Comparison of ENCODE assay signal across 27 mouse cellular contexts in the genomic region with DNA sequence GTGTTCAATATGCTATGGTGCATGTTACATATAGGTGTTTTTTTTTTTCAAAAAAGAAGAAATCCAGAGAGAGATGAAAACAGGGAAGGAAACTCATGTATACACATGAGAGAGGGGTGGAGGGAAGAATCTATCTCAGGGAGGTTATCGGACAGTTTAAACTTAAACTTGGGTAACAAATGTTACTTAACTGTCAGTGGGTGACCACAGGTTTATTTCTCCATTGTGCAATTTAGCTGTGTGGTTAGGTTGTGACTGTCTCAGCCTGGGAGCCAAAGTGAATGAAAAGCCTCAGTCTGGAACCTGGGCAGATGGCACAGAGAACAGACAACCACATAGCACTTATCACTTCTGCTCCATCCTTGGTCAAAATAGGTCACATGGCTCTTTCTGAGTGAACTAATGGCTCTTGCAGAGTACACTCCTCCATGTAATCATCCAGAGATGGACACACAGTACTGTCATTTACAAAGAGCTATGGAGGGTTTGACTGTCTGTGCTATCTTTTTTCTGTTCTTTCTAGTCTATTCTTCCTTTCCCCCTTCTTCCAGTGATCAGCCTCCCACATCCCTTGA. TPM values are rescaled to one million over a fixed set of nuclear protein-coding genes. Genes with fewer than 3 reads are reported as not detected.
DNase-seq lines count a peak whose midpoint lies in the region; ATAC-seq and TF ChIP-seq lines count a peak whose summit lies in the region.
"Had no signal": no experiment of that assay in that cellular context is flagged by ENCODE, and none has a peak within 500 bp of the region (broad histone marks: within the 10 kb centered on the region; RNA-seq: fewer than 3 reads in every experiment).

No protein-coding gene starts in this region.

- ATAC-seq in granulocyte monocyte progenitor cell, adult 5-6 weeks (replicated peaks; ENCODE audit: poor library complexity, severe bottlenecking) = peak; percentile 92
- peak; percentile 88 for ATAC-seq in megakaryocyte progenitor cell, adult 5-6 weeks (replicated peaks; ENCODE audit: poor library complexity)
- ATAC-seq: forebrain, embryonic 13.5 days; forebrain, embryonic 16.5 days; intestine, embryonic 15.5 days; Patski had no signal

- TF ChIP-seq CTCF in C2C12 (IDR thresholded peaks at IDR 0.05; ENCODE audit: control insufficient read depth, insufficient read depth, insufficient read length) = no peak

- H3K79me3 ChIP-seq in C2C12 (ENCODE audit: low read depth) = no peaks in the 10 kb centered on the region

- no peaks in the 10 kb centered on the region for H3K79me2 ChIP-seq in C2C12 (ENCODE audit: control insufficient read depth, insufficient read depth)

- H3ac ChIP-seq in C2C12 (ENCODE audit: control insufficient read depth, insufficient read length, low read depth) = no peak overlapping the region

- no peak for DNase-seq in right cerebral cortex, postnatal 4 days
- no peak for DNase-seq in heart, adult 8-10 months (ENCODE audit: low spot score)
- DNase-seq in urinary bladder, postnatal 10 days (ENCODE audit: low spot score) = no peak
- DNase-seq: adrenal gland, postnatal 10 days; cerebellum, adult 11 months; cerebellum, adult 8-10 months; cerebellum, postnatal 10 days; cerebellum, postnatal 36 days; gastrocnemius, adult 2 months; gastrocnemius, postnatal 14 days; heart, adult 18-20 months; heart, postnatal 14 days; heart, postnatal 4 days had no signal

- no peaks in the 10 kb centered on the region for H3K27me3 ChIP-seq in C2C12 (ENCODE audit: control insufficient read depth, insufficient read depth, insufficient read length)
- H3K27me3 ChIP-seq: CH12.LX; forebrain, embryonic 13.5 days; heart, embryonic 13.5 days; hindbrain, embryonic 12.5 days; hindbrain, embryonic 15.5 days; intestine, embryonic 15.5 days; Patski had no signal

- no peaks in the 10 kb centered on the region for H3K36me3 ChIP-seq in C2C12 (ENCODE audit: control insufficient read depth, insufficient read depth)
- H3K36me3 ChIP-seq: forebrain, embryonic 10.5 days; G1E; heart, embryonic 10.5 days; heart, embryonic 13.5 days; hindbrain, embryonic 12.5 days; hindbrain, embryonic 15.5 days; intestine, embryonic 15.5 days had no signal

- no peak overlapping the region for H3K4me3 ChIP-seq in C2C12 (ENCODE audit: insufficient read depth, poor library complexity, severe bottlenecking)
- H3K4me3 ChIP-seq: forebrain, embryonic 10.5 days; forebrain, embryonic 13.5 days; gastrocnemius, adult 2 months; heart, embryonic 10.5 days; heart, embryonic 13.5 days; hindbrain, embryonic 12.5 days; hindbrain, embryonic 15.5 days; intestine, embryonic 15.5 days had no signal

TF ChIP-seq in C2C12, 6 proteins besides CTCF, POLR2A, EP300 and RAD21:
- TF ChIP-seq FOSL1 (IDR thresholded peaks at IDR 0.05; ENCODE audit: insufficient read depth, low read length, poor library complexity, severe bottlenecking) = no peak
- peak; percentile 98 for TF ChIP-seq CEBPB (IDR thresholded peaks at IDR 0.05; ENCODE audit: low read depth)
- peak; percentile 24 for TF ChIP-seq MYOD1 (IDR thresholded peaks at IDR 0.05; ENCODE audit: control insufficient read depth, insufficient read length, low read depth)
- TF ChIP-seq MYOG (IDR thresholded peaks at IDR 0.05; ENCODE audit: control insufficient read depth, extremely low read depth, insufficient read length) = no peak
- no peak for TF ChIP-seq MAX (IDR thresholded peaks at IDR 0.05)
- peak; percentile 89 for TF ChIP-seq USF1 (IDR thresholded peaks at IDR 0.05; ENCODE audit: low read depth)

RNA-seq across cellular contexts. Expression of gene Tnc, which starts 39.3 kb away (rescaled TPM):
- polyA plus RNA-seq in C2C12 (2012; fragmentation: generic; extraction: Trizol) = 29.5 TPM
- total RNA-seq in granulocyte monocyte progenitor cell, adult 5-6 weeks (2014; fragmentation: Nextera tagmentation) = not detected in 2 replicates
- 0.17 TPM in 1 of 2 replicates, not detected in the other for total RNA-seq in granulocyte monocyte progenitor cell, adult 5-6 weeks (2017)
- 0.02 TPM in 1 of 2 replicates, not detected in the other for total RNA-seq in megakaryocyte progenitor cell, adult 5-6 weeks (2015)
- total RNA-seq in megakaryocyte progenitor cell, adult 5-6 weeks (2017) = 0.08 TPM in 1 of 2 replicates, not detected in the other
- under 1 TPM; 0.09 to 0.32 (median 0.17) TPM for total RNA-seq in heart, adult 8-10 months (2022)
- polyA plus RNA-seq: G1E had no signal
